Mouse (Mus musculus): ENCODE data around the gene Fer1l4. TPM values are rescaled to one million over a fixed set of nuclear protein-coding genes. Genes with fewer than 3 reads are reported as not detected.

Fer1l4 gene
- polyA plus RNA-seq (2012; rRNA removed) = 0.08 TPM in 2 replicates

- no peak for DNase-seq (ENCODE audit: extremely low spot score in 1 of 2, low spot score in 1 of 2)
These were observed at the start of gene Fer1l4 for GRCm38 (mm10) chr2:156052816-156053215. Gene Fer1l4, minus strand, starts transcription at chr2:156052947.

DNA sequence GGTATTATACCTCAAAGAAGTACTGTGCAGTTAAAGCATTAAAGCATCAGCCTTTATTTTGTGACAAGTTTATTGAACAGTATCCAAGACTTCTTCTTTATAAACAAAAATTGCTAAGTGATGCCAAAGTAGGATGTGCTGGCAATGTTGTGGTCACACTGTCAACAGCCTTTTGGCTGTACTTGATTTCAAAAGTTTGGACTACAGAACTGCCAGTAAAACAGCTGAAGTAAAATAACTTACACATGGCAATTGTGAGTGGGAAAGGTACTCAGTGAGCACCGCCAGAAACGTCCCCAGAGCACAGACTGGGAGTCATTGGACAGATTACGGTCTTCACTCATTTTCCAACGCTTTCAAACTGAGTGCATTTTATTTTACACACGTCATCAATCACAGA is 39.2 kb upstream of the Fer1l4 start:
- DNase-seq (ENCODE audit: extremely low spot score in 1 of 2, low spot score in 1 of 2) = no peak

GRCm38 (mm10) chr2:156089799-156090198 is 37.1 kb upstream of the Fer1l4 start:
- DNase-seq (ENCODE audit: extremely low spot score in 1 of 2, low spot score in 1 of 2) = peak in 1 of 2 experiments; percentile 56

DNA sequence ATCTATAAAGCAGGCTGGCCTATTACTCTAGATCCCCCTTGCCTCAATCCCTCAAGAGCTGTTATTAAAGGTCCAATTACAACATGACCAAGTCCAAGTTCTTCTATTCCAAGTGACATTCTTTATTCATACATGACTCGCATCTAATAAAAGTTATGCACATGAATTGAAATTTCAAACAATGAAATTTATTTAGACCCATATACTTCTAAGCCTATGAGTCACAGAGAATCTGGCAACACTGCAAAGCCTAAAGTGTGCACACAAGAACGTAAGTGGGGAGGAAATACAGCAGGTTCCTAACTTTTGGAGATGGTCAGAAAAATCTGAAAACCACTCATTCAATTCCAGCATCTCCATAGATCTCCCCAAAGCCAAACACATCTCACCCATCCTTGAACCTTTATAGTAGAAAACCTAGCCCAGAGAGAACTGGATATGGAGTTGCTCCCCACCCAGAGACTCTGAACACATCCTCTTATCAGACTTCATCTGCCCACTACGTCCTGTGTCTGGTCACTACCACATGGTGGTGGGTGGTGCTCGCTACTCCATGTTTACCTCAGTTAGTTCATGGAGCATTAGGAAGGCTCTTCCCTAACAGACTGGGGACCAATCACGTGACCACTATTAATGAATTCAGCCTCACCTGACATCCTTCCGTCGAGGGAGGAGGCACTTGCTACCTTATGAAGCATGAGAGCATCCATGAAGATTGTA is 34.8 kb upstream of the Fer1l4 start:
- DNase-seq (ENCODE audit: extremely low spot score in 1 of 2, low spot score in 1 of 2) = no peak

- no peak for DNase-seq (ENCODE audit: extremely low spot score in 1 of 2, low spot score in 1 of 2)
These were observed 31.8 kb upstream of the Fer1l4 start for GRCm38 (mm10) chr2:156084541-156084940.

DNA sequence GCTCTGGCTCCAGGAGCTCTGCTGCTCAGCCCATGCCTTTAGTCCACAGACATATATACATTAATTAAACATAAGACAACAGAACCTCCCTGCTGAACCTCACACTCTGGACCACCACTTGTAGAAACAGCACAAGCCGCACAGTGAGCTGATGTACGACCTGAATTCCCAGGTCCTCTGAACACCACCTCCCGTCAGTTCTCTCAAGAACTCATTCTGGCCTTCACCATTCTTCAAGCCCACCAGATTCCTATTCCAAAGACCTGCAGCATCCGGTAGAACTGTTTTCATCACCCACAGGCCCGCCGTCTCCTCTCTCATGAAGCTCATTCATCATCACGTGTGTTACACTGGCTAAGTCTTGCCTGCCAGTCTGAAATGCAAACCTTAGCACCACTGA is 27.6 kb upstream of the Fer1l4 start:
- DNase-seq (ENCODE audit: extremely low spot score in 1 of 2, low spot score in 1 of 2) = no peak

GRCm38 (mm10) chr2:156079674-156080073 is 26.9 kb upstream of the Fer1l4 start:
- no peak for DNase-seq (ENCODE audit: extremely low spot score in 1 of 2, low spot score in 1 of 2)

DNA sequence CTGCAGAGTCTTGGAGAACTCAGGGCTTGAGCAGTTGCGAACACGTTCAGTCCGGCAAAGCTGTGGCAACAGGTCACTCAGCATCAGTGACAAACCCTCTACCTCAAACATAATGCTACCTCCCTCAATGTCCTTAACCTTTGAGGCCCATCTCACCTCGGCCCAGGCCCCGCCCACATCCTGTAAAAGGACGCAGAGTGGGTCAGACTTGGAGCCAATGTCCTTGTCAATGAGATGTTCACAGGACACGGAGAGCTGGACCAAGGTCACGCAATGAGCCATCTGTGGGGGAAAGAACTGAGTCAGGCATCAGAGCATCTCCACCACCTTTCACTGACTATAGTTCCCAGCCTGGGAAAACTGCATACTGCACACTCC is 26.4 kb upstream of the Fer1l4 start:
- DNase-seq (ENCODE audit: extremely low spot score in 1 of 2, low spot score in 1 of 2) = no peak

- DNase-seq (ENCODE audit: extremely low spot score in 1 of 2, low spot score in 1 of 2) = no peak
These were observed 25.9 kb upstream of the Fer1l4 start for GRCm38 (mm10) chr2:156078421-156079182.

- no peak for DNase-seq (ENCODE audit: extremely low spot score in 1 of 2, low spot score in 1 of 2)
These were observed 24.7 kb upstream of the Fer1l4 start for GRCm38 (mm10) chr2:156077461-156077860.

DNA sequence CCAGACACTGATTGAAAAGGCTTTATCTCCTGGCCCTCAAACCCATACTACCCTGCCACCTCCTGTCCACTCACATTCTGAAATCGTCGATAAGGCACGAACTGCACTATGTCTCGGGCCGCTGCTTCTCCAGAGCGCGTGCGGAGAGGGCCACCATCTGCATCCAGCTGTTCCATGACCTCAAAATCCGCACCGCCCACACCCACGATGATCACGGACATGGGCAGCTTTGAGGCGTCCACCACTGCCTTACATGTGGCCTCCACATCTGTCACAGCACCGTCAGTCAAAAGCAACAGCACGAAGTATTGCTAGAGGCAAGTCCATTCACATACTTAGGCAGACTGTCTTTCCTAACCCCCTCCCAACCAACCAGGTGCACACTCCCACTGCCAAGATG is 21.0 kb upstream of the Fer1l4 start:
- no peak for DNase-seq (ENCODE audit: extremely low spot score in 1 of 2, low spot score in 1 of 2)

DNA sequence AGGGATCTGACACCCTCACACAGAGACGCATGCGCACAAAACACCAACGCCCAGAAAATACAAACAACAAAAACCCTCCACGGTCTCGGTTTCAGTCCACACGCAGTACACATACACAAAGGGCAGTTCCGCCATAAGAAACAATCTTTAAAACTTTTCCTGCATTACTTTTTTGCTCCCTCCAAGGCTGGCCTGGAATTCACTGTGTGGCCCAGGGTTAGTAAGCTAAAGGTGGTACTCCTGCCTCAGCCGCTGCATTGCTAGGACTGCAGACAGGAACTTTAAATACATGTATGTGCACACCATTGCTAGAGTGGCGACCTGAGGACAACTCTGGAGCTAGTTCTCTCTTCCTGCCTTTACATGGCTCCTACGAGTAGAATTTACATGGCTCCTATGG is 18.5 kb upstream of the Fer1l4 start:
- DNase-seq (ENCODE audit: extremely low spot score in 1 of 2, low spot score in 1 of 2) = no peak

DNA sequence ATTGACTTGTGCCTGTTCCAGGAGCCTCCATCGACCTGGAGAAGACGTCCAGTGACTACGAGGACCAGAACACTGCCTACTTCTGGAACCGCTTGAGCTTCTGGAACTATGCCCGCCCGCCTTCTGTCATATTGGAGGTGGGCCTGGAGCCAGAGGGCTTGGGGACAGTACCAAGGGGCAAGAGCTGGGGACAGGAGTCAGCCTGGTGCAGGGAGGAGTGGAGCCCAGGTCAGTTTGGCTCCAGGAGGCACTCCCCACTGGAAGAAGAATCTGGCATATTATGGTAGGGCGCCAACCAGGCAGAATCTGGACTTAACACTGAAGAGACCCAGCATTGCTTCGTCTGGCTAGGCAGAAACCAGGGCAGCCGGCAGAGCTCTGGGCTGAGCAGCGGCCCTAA is 15.2 kb upstream of the Fer1l4 start:
- DNase-seq (ENCODE audit: extremely low spot score in 1 of 2, low spot score in 1 of 2) = no peak

- no peak for DNase-seq (ENCODE audit: extremely low spot score in 1 of 2, low spot score in 1 of 2)
These were observed 13.4 kb upstream of the Fer1l4 start for GRCm38 (mm10) chr2:156066126-156066525.

- DNase-seq (ENCODE audit: extremely low spot score in 1 of 2, low spot score in 1 of 2) = peak in 1 of 2 experiments; percentile 70
These were observed 12.6 kb upstream of the Fer1l4 start, which contains the start of gene Spag4 for GRCm38 (mm10) chr2:156065099-156066041. Gene Spag4, plus strand, starts transcription at chr2:156065175.

- no peak for DNase-seq (ENCODE audit: extremely low spot score in 1 of 2, low spot score in 1 of 2)
These were observed 4.8 kb downstream of the Fer1l4 start for GRCm38 (mm10) chr2:156047929-156048328.

DNA sequence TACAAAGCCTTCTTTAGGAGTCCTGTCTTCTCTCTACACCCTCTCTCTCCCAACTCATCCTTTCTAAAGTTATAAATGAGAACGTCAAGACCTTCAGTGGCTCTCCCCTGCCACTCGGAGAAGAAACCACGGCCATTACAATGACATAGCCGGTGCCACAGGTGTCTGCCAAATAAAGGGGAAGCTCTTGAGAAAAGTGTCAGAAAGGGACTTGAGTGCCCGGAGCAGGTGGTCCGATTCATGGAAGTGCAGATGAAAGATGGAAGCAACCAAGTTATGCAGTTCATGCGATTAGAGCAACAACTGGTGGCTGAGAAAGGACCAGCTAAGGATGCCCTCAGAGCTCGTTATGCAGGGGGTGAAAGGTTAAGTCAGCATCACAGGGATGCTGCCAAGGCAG is 9.8 kb downstream of the Fer1l4 start:
- DNase-seq (ENCODE audit: extremely low spot score in 1 of 2, low spot score in 1 of 2) = no peak

DNA sequence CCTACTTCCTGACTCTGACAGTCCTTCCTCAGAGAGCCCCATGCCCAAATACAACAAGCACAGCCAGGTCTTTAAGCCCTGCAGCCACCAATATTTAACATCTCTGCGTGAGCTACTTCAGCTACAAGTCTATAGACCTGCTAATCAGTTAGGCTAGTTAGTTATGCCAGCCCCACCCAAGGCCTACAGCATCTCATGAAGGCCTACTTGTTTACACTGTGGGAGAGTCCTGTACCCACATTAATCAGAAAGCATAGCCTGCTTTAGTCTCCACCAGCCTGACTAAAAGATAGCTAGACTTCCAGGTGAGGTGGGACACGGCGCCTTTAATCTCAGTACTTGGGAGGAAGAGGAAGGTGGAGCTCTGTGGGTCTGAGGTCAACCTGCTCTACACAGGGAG is 13.4 kb downstream of the Fer1l4 start:
- DNase-seq (ENCODE audit: extremely low spot score in 1 of 2, low spot score in 1 of 2) = no peak

DNA sequence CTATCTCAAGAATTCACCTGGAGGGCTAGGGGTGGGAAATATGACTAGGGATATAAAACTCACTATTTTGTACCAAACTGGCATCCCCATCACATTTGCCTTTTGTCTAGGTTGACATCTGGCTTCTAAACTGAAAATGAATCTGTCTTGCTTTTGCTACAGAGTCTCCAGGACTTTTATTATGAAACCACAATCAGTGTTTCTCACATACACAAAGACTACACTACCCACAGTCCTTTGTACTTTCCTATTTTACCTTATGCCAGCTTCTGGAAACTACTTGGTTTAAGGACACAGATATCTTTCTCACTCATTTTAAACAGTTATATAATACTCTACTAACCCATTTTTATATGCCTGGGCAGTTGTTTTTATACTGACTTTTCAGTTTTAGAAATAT is 27.3 kb downstream of the Fer1l4 start:
- DNase-seq (ENCODE audit: extremely low spot score in 1 of 2, low spot score in 1 of 2) = no peak

DNA sequence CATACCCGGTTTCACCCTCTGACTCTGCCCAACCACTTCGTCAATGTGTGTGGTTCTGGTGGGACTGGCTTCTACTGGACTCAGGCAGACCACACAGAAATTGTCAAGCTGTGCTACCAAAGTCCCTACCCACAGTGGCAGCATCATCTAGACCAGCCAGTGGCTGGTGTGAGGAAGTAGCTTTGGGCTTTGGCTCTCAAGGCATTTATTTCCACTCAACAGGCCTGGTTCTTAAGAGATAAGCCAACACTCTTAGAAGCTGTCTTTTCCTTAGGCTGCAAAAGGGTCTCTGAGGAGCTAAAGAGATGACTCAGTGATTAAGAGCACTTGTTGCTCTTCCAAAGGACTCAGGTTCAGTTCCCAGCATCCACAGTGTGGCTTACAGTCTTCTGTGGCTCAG is 31.0 kb downstream of the Fer1l4 start:
- no peak for DNase-seq (ENCODE audit: extremely low spot score in 1 of 2, low spot score in 1 of 2)

DNA sequence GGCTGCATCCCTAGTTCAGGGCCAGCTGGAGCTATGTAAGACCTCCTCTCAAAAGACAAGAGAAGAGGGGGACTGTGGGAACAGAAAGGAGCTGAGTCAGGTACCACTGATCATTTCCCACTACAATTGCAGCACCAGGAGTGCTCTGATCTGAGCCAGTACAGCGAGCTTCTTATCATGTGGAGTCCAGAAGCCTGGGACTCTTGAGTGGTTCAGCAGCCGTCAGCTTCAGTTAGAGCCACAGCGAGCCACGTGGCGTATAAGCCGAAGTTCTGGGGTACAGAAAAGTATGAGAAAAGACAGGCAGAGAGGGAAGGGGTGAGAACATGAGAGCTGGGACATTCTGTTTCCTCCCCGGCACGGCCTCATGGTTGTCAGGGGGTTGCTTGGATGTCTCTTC is 31.5 kb downstream of the Fer1l4 start:
- DNase-seq (ENCODE audit: extremely low spot score in 1 of 2, low spot score in 1 of 2) = no peak
